Mouse (Mus musculus) WW6 (cell line): Measurements from ENCODE around the gene Nxpe3.

Experiments used
- DNase-seq: peaks from one replicate; pipeline ENCODE4 v3.0.0-alpha.2; 2013; ENCODE audit warnings: low read depth, low spot score

Nxpe3 gene

GRCm38 (mm10) chr16:55809779-55810514 lies 85.1 kb downstream of the Nxpe3 start:
- DNase-seq: no peak

- no peak for DNase-seq
Measured at GRCm38 (mm10) chr16:55809345-55809744, 85.7 kb downstream of the Nxpe3 start.

GRCm38 (mm10) chr16:55807505-55807932 lies 87.6 kb downstream of the Nxpe3 start:
- no peak for DNase-seq

- DNase-seq: no peak
Measured at GRCm38 (mm10) chr16:55804799-55805198, 90.3 kb downstream of the Nxpe3 start.

- no peak for DNase-seq
Measured at GRCm38 (mm10) chr16:55801629-55802028, 93.5 kb downstream of the Nxpe3 start.

GRCm38 (mm10) chr16:55798845-55799244 lies 96.2 kb downstream of the Nxpe3 start:
- DNase-seq: no peak

GRCm38 (mm10) chr16:55790326-55790725 lies 104.8 kb downstream of the Nxpe3 start:
- no peak for DNase-seq
